Comparison of ENCODE assay signal across 20 mouse cellular contexts in genomic region chr7:48754415-48754974, GRCm38 (mm10).
"Had no signal": no experiment of that assay in that cellular context is flagged by ENCODE, and none has a peak within 500 bp of the region (broad histone marks: within the 10 kb centered on the region; RNA-seq: fewer than 3 reads in every experiment).

No protein-coding gene starts in this region.

- H3K36me3 ChIP-seq: liver, embryonic 15.5 days; lung, embryonic 15.5 days; midbrain, embryonic 12.5 days; neural tube, embryonic 12.5 days; stomach, embryonic 15.5 days had no signal

- H3K4me2 ChIP-seq: liver, embryonic 15.5 days; lung, embryonic 15.5 days; midbrain, embryonic 12.5 days; neural tube, embryonic 12.5 days; stomach, embryonic 15.5 days had no signal

- H3K27me3 ChIP-seq: liver, embryonic 15.5 days; lung, embryonic 15.5 days; neural tube, embryonic 12.5 days; stomach, embryonic 15.5 days had no signal

- H3K9me3 ChIP-seq: liver, embryonic 15.5 days; lung, embryonic 15.5 days; megakaryocyte, embryonic 14.5 days; midbrain, embryonic 12.5 days; neural tube, embryonic 12.5 days; stomach, embryonic 15.5 days had no signal

- H3K27ac ChIP-seq: liver, embryonic 15.5 days; lung, embryonic 15.5 days; macrophage; midbrain, embryonic 12.5 days; neural tube, embryonic 12.5 days; stomach, embryonic 15.5 days had no signal

- H3K4me3 ChIP-seq: liver, embryonic 15.5 days; lung, embryonic 15.5 days; megakaryocyte, embryonic 14.5 days; midbrain, embryonic 12.5 days; neural tube, embryonic 12.5 days; stomach, embryonic 15.5 days had no signal

- ATAC-seq: liver, postnatal 0 days; lung, postnatal 0 days had no signal

- H3K4me1 ChIP-seq: neural tube, embryonic 12.5 days; stomach, embryonic 15.5 days had no signal

- H3K9ac ChIP-seq: liver, embryonic 15.5 days; liver, postnatal 0 days; lung, embryonic 15.5 days; midbrain, embryonic 12.5 days; neural tube, embryonic 12.5 days; stomach, embryonic 15.5 days had no signal

- DNase-seq: liver, postnatal 0 days; lung, adult 2 months; lung, postnatal 14 days; lung, postnatal 36 days; midbrain, embryonic 14.5 days; retina, postnatal 1 day; right cerebral cortex, adult 18-20 months; right cerebral cortex, postnatal 25 days; right cerebral cortex, postnatal 4 days; thymus, adult 18-20 months; thymus, postnatal 14 days; thymus, postnatal 36 days had no signal
